Mouse (Mus musculus): ENCODE measurements around the gene Wnt6.

DNA sequence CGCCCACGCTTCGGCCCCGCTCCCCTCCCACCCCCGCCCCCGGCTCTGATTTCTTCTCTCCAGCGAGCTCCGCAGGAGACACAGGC lies at the start of gene Wnt6:
- no peak for TF ChIP-seq POLR2A (IDR thresholded peaks at IDR 0.05; ENCODE audit: extremely low read depth, insufficient read depth, low read length)
- no peak for TF ChIP-seq CTCF (IDR thresholded peaks at IDR 0.05; ENCODE audit: extremely low read depth, insufficient read depth, low read length)

Data from cortical plate, adult 2 months (tissue).